Mouse (Mus musculus) heart, embryonic 12.5 days (tissue): ENCODE data around the gene Dusp8. TPM values are rescaled to one million over a fixed set of nuclear protein-coding genes. Genes with fewer than 3 reads are reported as not detected.
A peak's percentile ranks its signal among the peaks of the same experiment; 100 is the strongest.
"Not testable (repeated sequence)": the region's sequence is repeated elsewhere in the genome, so short reads cannot be mapped to it uniquely, and the experiment has no call there.

Source experiments
- ATAC-seq: fragments of 200-750 bp; cut with Nextera tagmentation; 2 replicates; pipeline ENCODE4 v1.8.0; 2017; ENCODE audit warnings: moderate TSS enrichment, moderate library complexity; ENCODE audit not compliant: insufficient number of reproducible peaks, low FRiP score
- H3K27ac ChIP-seq: fragments of 300-500 bp; sonication (generic); 2 replicates; pipeline ENCODE4 v1.5.1; 2016; ENCODE audit warnings: mild to moderate bottlenecking, moderate library complexity; ENCODE audit not compliant: poor library complexity, severe bottlenecking
- H3K27me3 ChIP-seq: fragments of 300-500 bp; sonication (generic); replicated peaks from 2 replicates; pipeline ENCODE4 v1.6.1; 2016; ENCODE audit warnings: mild to moderate bottlenecking, moderate library complexity
- H3K36me3 ChIP-seq: fragments of 300-500 bp; sonication (generic); 2 replicates; pipeline ENCODE4 v1.6.1; 2016; ENCODE audit warnings: mild to moderate bottlenecking, moderate library complexity
- H3K4me1 ChIP-seq: fragments of 300-500 bp; sonication (generic); replicated peaks from 2 replicates; pipeline ENCODE4 v1.6.1; 2016; ENCODE audit warnings: mild to moderate bottlenecking
- H3K4me2 ChIP-seq: fragments of 300-500 bp; sonication (generic); 2 replicates; pipeline ENCODE4 v1.6.1; 2016; ENCODE audit warnings: mild to moderate bottlenecking, moderate library complexity
- H3K4me3 ChIP-seq: fragments of 300-500 bp; sonication (generic); 2 replicates; pipeline ENCODE4 v1.5.1; 2016; ENCODE audit warnings: mild to moderate bottlenecking
- H3K9ac ChIP-seq: fragments of 300-500 bp; sonication (generic); 2 replicates; pipeline ENCODE4 v1.6.1; 2016; ENCODE audit warnings: mild to moderate bottlenecking, moderate library complexity
- H3K9me3 ChIP-seq: fragments of 300-500 bp; sonication (generic); replicated peaks from 2 replicates; pipeline ENCODE4 v1.6.1; 2016; ENCODE audit warnings: mild to moderate bottlenecking, moderate library complexity
- WGBS: fragments of 180-500 bp; shearing (Covaris S2); methylation state at CpG from one replicate; pipeline ENCODE4 v1.1.7; 2016; 5-methylcytosine and 5-hydroxymethylcytosine counted together
- polyA plus RNA-seq: library from polyadenylated mRNA; unstranded; fragments of >200 nt; fragmentation: Nextera tagmentation; extraction: Ambion mirVana; gene quantifications from 2 replicates; pipeline ENCODE4 v1.2.1, GENCODE M21; 2016

The Dusp8 gene
- polyA plus RNA-seq, result 17.7 and 17.8 TPM in 2 replicates

- peak within 1 kb of the TSS; percentile 86 for H3K9ac ChIP-seq
- under 1% methylated on average over 62 of the region's 63 CpGs for WGBS
These were observed at the start of gene Dusp8 for GRCm38 (mm10) chr7:142095183-142095931. Dusp8 (minus strand) TSS chr7:142095843.

DNA sequence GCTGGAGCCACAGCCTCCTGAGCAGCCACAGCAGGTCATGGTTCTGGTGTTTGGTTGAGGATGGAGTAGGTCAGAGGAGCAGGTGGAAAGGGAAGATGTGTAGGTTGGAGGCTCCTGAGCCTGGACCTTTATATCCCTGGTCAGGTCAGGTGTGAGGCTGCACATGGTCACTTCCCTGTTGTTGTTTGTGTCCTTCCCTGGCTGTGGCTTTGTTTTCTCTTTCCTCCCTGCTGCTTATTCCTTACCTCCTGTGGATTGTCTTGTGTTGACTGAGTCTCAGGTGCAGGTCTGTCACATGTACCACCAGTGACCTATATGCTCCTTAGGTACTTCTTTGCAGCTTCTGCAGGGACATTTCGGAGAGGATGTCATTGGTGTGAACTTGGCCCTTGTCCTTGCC lies 48.9 kb upstream of the Dusp8 start, which contains the start of gene Gm45337:
Gene Gm45337 (minus strand): TSS at position 101 of the 400 bp plus-strand sequence.
- ATAC-seq, result no peak
- Histone ChIP-seq H3K4me2 (no peak within 1 kb of the TSS), H3K4me3 (no peak within 1 kb of the TSS), H3K4me1 (peaks cover 9% of the 10 kb centered on the region), H3K9ac (no peak within 1 kb of the TSS), H3K27ac (no peak within 1 kb of the TSS), H3K36me3 (no peaks in the 10 kb centered on the region), H3K27me3 (peaks cover 17% of the 10 kb centered on the region), H3K9me3 (no peaks in the 10 kb centered on the region)
- WGBS, result 50% methylated on average over 1 of the region's 1 CpGs

More at GRCm38 (mm10) chr7:142095183-142095931, at the start of gene Dusp8:
- H3K27me3 ChIP-seq, result peaks cover 43% of the 10 kb centered on the region
- peak within 1 kb of the TSS; percentile 83 for H3K4me2 ChIP-seq
- H3K4me3 ChIP-seq, result peak within 1 kb of the TSS; percentile 77
- H3K27ac ChIP-seq, result peak within 1 kb of the TSS; percentile 76
- ATAC-seq, result peak; percentile 95
- no peaks in the 10 kb centered on the region for H3K9me3 ChIP-seq
- H3K4me1 ChIP-seq, result peaks cover 44% of the 10 kb centered on the region
- no peaks in the 10 kb centered on the region for H3K36me3 ChIP-seq

DNA sequence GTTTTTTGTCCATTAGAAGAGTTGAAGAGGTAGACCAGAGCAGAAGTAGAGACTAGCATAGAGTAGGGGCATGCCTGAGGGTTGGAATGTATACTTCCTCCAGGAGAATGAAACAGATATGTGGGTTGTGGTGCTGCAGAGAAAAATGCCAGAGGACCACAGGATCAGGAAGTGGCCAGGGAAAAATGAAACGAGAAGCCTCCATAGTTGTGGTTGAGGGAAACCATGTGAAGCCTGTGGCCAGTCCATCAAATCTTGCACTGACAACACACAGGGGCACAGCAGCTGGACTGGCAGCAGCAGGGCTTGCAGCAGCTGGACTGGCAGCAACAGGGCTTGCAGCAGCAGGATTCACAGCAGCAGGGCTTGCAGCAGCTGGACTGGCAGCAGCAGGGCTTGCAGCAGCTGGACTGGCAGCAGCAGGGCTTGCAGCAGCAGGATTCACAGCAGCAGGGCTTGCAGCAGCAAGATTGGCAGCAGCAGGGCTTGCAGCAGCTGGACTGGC lies 47.9 kb upstream of the Dusp8 start:
- ATAC-seq, H3K9ac ChIP-seq, H3K4me2 ChIP-seq, H3K4me1 ChIP-seq, H3K27ac ChIP-seq, H3K9me3 ChIP-seq, H3K4me3 ChIP-seq, H3K36me3 ChIP-seq: not testable (repeated sequence)
- peaks cover 17% of the 10 kb centered on the region for H3K27me3 ChIP-seq
- 28% methylated on average over 1 of the region's 1 CpGs for WGBS

GRCm38 (mm10) chr7:142140696-142141095 lies 45.1 kb upstream of the Dusp8 start:
- Histone ChIP-seq H3K4me3 (no peak overlapping the region), H3K4me2 (no peak overlapping the region), H3K9me3 (no peaks in the 10 kb centered on the region), H3K27ac (no peak overlapping the region), H3K9ac (no peak overlapping the region), H3K27me3 (peaks cover 17% of the 10 kb centered on the region), H3K4me1 (peaks cover 9% of the 10 kb centered on the region), H3K36me3 (no peaks in the 10 kb centered on the region)
- 10% methylated on average over 1 of the region's 1 CpGs for WGBS
- ATAC-seq, result no peak

- not testable (repeated sequence) for H3K4me2 ChIP-seq, H3K9ac ChIP-seq, H3K27ac ChIP-seq, H3K4me3 ChIP-seq, ATAC-seq, H3K9me3 ChIP-seq, H3K36me3 ChIP-seq, H3K4me1 ChIP-seq, H3K27me3 ChIP-seq
- 30% methylated on average over 2 of the region's 2 CpGs for WGBS
These were observed 40.3 kb upstream of the Dusp8 start, which contains the start of gene Gm39115 for GRCm38 (mm10) chr7:142135934-142136333. Gm39115 (minus strand) TSS chr7:142136034.

GRCm38 (mm10) chr7:142134206-142134995 lies 38.8 kb upstream of the Dusp8 start:
- no peak overlapping the region for H3K9ac ChIP-seq
- H3K4me3 ChIP-seq, result no peak overlapping the region
- no peaks in the 10 kb centered on the region for H3K4me1 ChIP-seq
- no peak overlapping the region for H3K27ac ChIP-seq
- peaks cover 12% of the 10 kb centered on the region; the same call in 1 of the 2 replicates for H3K27me3 ChIP-seq
- H3K9me3 ChIP-seq, result no peaks in the 10 kb centered on the region
- no peak overlapping the region for H3K4me2 ChIP-seq
- no peaks in the 10 kb centered on the region for H3K36me3 ChIP-seq
- ATAC-seq, result no peak
- 46% methylated on average over 4 of the region's 4 CpGs for WGBS

GRCm38 (mm10) chr7:142128843-142129242 lies 33.2 kb upstream of the Dusp8 start:
- H3K9ac ChIP-seq, result no peak overlapping the region
- no peak overlapping the region for H3K4me2 ChIP-seq
- no peaks in the 10 kb centered on the region for H3K36me3 ChIP-seq
- no peaks in the 10 kb centered on the region for H3K9me3 ChIP-seq
- H3K27ac ChIP-seq, result no peak overlapping the region
- H3K4me3 ChIP-seq, result no peak overlapping the region
- no peaks in the 10 kb centered on the region for H3K4me1 ChIP-seq
- H3K27me3 ChIP-seq, result peaks cover 16% of the 10 kb centered on the region; the same call in 1 of the 2 replicates
- ATAC-seq, result no peak
- 52% methylated on average over 4 of the region's 4 CpGs for WGBS

- not testable (repeated sequence) for H3K36me3 ChIP-seq, ATAC-seq, H3K9ac ChIP-seq, H3K27ac ChIP-seq, H3K4me1 ChIP-seq, H3K4me3 ChIP-seq, H3K9me3 ChIP-seq, H3K4me2 ChIP-seq
- WGBS, result 88% methylated on average over 1 of the region's 1 CpGs
- H3K27me3 ChIP-seq, result peaks cover 13% of the 10 kb centered on the region; the same call in 1 of the 2 replicates
These were observed 25.0 kb upstream of the Dusp8 start, which contains the start of gene Gm45618 for GRCm38 (mm10) chr7:142120629-142121028. Gm45618 (minus strand) TSS chr7:142120729.

- H3K27ac ChIP-seq, result no peak overlapping the region
- H3K4me3 ChIP-seq, result no peak overlapping the region
- WGBS, result 16% methylated on average over 5 of the region's 5 CpGs
- no peak for ATAC-seq
- no peaks in the 10 kb centered on the region for H3K36me3 ChIP-seq
- H3K9me3 ChIP-seq, result no peaks in the 10 kb centered on the region
- H3K9ac ChIP-seq, result no peak overlapping the region
- peaks cover 13% of the 10 kb centered on the region; the same call in 1 of the 2 replicates for H3K27me3 ChIP-seq
- no peak overlapping the region for H3K4me2 ChIP-seq
- no peaks in the 10 kb centered on the region for H3K4me1 ChIP-seq
These were observed 24.0 kb upstream of the Dusp8 start for GRCm38 (mm10) chr7:142119632-142120031.

DNA sequence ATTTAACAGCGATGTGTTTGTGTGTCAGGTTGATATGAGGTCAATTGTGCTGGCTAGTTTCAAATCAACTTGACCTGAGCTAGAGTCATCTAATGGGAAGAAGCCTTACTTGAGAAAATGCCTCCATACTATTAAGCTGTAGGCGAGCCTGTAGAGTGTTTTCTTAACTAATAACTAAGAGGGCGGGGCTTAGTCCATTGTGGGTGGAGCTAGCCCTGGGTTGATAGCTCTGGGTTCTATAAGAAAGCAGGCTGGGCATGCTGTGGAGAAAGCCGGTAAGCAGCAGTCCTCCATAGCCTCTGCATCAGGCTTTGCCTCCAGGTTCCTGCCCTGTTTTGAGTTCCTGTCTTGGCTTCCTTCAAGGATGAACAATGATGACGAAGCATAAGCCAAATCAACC lies 9.1 kb upstream of the Dusp8 start:
- 45% methylated on average over 5 of the region's 5 CpGs for WGBS
- Histone ChIP-seq H3K36me3 (no peaks in the 10 kb centered on the region), H3K4me1 (no peaks in the 10 kb centered on the region), H3K9ac (no peak overlapping the region), H3K9me3 (no peaks in the 10 kb centered on the region), H3K4me2 (no peak overlapping the region), H3K4me3 (no peak overlapping the region), H3K27me3 (peaks cover 5% of the 10 kb centered on the region), H3K27ac (no peak overlapping the region)
- ATAC-seq, result no peak

GRCm38 (mm10) chr7:142097776-142098175 lies 2.1 kb upstream of the Dusp8 start:
- no peak overlapping the region for H3K4me3 ChIP-seq
- peak; percentile 39; the same call in 1 of the 2 replicates for ATAC-seq
- H3K27ac ChIP-seq, result no peak overlapping the region
- no peak overlapping the region for H3K4me2 ChIP-seq
- H3K36me3 ChIP-seq, result no peaks in the 10 kb centered on the region
- H3K9me3 ChIP-seq, result no peaks in the 10 kb centered on the region
- peaks cover 20% of the 10 kb centered on the region for H3K4me1 ChIP-seq
- H3K9ac ChIP-seq, result no peak overlapping the region
- WGBS, result 9% methylated on average over 9 of the region's 9 CpGs
- H3K27me3 ChIP-seq, result peaks cover 40% of the 10 kb centered on the region
